Mouse (Mus musculus) small intestine, adult 2 months (tissue): Measurements from ENCODE around the gene Tmem259. TPM values are rescaled to one million over a fixed set of nuclear protein-coding genes. Genes with fewer than 3 reads are reported as not detected.

Experiments used
- H3K27ac ChIP-seq: fragments of 200-500 bp; 2 replicates; pipeline ENCODE4 v1.5.1; 2012; ENCODE audit warnings: low read depth, low read length, control low read depth, inconsistent platforms; ENCODE audit not compliant: insufficient read depth
- H3K27me3 ChIP-seq: fragments of 200-500 bp; 2 replicates; pipeline ENCODE4 v1.6.1; 2012; ENCODE audit warnings: mild to moderate bottlenecking, moderate library complexity, low read length, inconsistent platforms; ENCODE audit not compliant: control insufficient read depth, insufficient read depth
- H3K36me3 ChIP-seq: fragments of 200-500 bp; 2 replicates; pipeline ENCODE4 v1.6.1; 2012; ENCODE audit warnings: mild to moderate bottlenecking, low read length, control low read depth, inconsistent platforms; ENCODE audit not compliant: control insufficient read depth, insufficient read depth
- H3K4me1 ChIP-seq: fragments of 200-500 bp; 2 replicates; pipeline ENCODE4 v1.6.1; 2012; ENCODE audit warnings: low read length, inconsistent platforms, mixed read lengths; ENCODE audit not compliant: control insufficient read depth, insufficient read depth, insufficient read length
- H3K4me3 ChIP-seq: fragments of 200-500 bp; 2 replicates; pipeline ENCODE4 v1.5.1; 2012; ENCODE audit warnings: low read depth, mild to moderate bottlenecking, control low read depth, inconsistent platforms, low read length, moderate library complexity
- CTCF ChIP-seq: fragments of 200-500 bp; IDR thresholded peaks from 2 replicates; pipeline ENCODE4 v1.5.1; 2012; ENCODE audit warnings: low read depth, mild to moderate bottlenecking, control low read depth, inconsistent platforms, low read length, moderate library complexity, mixed read lengths; ENCODE audit not compliant: insufficient replicate concordance, insufficient read length; ENCODE audit errors: extremely low read depth
- POLR2A ChIP-seq: fragments of 200-500 bp; IDR thresholded peaks from 2 replicates; pipeline ENCODE4 v1.6.1; 2012; ENCODE audit warnings: low read depth, mild to moderate bottlenecking, control low read depth, inconsistent platforms, low read length, moderate library complexity
- WGBS: fragments of 180-500 bp; shearing (Covaris S2); methylation state at CpG from one replicate; pipeline ENCODE4 v1.1.7; 2018; 5-methylcytosine and 5-hydroxymethylcytosine counted together
- polyA plus RNA-seq: library from polyadenylated mRNA; depleted of rRNA; stranded (reverse); fragments of >200 nt; gene quantifications from 2 replicates; pipeline ENCODE4 v1.2.3, GENCODE M21; 2012

The Tmem259 gene
- polyA plus RNA-seq, 1 experiment: 441 TPM

DNA sequence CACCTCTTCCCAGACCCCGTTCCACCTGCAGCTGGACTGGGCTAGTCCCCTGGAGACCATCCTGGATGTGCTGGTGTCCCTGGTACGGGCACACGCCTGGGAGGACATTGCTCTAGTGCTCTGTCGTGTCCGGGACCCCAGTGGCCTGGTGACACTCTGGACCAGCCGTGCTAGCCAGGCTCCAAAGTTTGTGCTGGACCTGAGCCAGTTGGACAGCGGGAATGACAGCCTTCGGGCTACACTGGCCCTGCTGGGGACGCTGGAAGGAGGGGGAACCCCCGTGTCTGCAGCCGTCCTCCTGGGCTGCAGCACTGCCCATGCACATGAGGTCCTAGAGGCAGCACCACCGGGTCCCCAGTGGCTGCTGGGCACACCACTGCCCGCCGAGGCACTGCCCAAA lies 11.3 kb downstream of the Tmem259 start:
- H3K27ac ChIP-seq: no peak overlapping the region
- H3K4me1 ChIP-seq: no peaks in the 10 kb centered on the region
- peaks cover 25% of the 10 kb centered on the region for H3K36me3 ChIP-seq
- H3K27me3 ChIP-seq: peaks cover 15% of the 10 kb centered on the region
- WGBS: 49% methylated on average over 14 of the region's 14 CpGs
- H3K4me3 ChIP-seq: no peak overlapping the region
- TF ChIP-seq POLR2A (no peak), CTCF (no peak)

DNA sequence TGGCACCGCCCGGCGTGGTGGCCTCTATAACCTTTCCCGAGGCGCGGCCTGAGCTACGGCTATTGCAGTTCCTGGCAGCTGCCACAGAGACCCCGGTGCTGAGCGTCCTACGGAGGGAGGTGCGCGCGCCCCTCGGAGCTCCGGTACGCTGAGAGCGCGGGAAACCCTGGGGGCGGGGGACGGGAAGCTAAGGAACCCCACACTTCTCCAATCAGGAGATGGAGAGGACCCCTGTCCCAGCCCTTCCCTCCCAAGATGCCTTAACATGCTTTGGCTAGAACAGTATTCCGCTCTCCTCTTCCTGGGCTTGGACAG lies 13.0 kb downstream of the Tmem259 start:
- TF ChIP-seq POLR2A (no peak), CTCF (no peak)
- Histone ChIP-seq H3K4me3 (no peak overlapping the region), H3K27me3 (peaks cover 15% of the 10 kb centered on the region), H3K4me1 (peaks cover 3% of the 10 kb centered on the region; the same call in 1 of the 2 replicates), H3K27ac (no peak overlapping the region), H3K36me3 (peaks cover 18% of the 10 kb centered on the region)
- WGBS: 8% methylated on average over 21 of the region's 21 CpGs

DNA sequence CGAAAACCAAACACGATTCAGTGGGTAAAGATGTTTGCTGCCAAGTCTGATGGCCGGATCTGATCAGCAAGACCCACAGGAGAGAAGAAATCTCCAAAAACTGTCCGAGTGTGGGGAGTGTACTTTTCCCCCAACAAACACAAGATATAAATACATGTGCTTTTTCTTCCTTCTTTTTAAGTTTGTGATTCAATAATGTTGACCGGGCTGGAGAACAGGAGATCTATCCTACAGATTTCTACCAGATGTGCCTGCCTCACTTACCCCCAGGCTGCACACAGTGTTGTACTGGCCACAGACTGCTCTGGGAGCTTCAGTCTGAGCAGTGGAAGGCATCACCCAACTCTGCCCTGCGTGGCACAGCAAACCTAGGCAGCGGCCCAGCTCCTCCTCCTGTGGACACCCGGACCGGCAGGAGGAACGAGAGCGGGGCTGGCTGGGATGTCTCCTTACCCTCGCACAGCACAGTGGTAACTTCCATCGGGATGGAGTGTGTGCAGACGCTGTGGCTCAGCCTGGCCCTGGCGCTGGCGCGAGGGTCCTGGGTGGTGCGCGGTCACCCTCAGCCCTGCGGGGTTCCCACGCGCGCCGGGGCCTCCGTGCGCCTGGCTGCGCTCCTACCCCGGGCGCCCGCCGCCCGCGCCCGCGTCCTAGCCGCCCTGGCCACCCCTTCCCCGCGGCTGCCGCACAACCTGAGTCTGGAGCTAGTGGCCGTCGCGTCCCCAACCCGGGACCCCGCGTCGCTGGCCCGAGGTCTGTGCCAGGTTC lies 13.5 kb downstream of the Tmem259 start, which contains the start of gene Grin3b:
Gene Grin3b, plus strand, starts transcription at position 301 of the 768 bp plus-strand sequence.
- 6% methylated on average over 47 of the region's 47 CpGs for WGBS
- Histone ChIP-seq H3K4me1 (peaks cover 3% of the 10 kb centered on the region; the same call in 1 of the 2 replicates), H3K27ac (no peak within 1 kb of the TSS), H3K36me3 (peaks cover 18% of the 10 kb centered on the region), H3K27me3 (peaks cover 15% of the 10 kb centered on the region), H3K4me3 (no peak within 1 kb of the TSS)
- TF ChIP-seq CTCF: no peak
- no peak for TF ChIP-seq POLR2A

DNA sequence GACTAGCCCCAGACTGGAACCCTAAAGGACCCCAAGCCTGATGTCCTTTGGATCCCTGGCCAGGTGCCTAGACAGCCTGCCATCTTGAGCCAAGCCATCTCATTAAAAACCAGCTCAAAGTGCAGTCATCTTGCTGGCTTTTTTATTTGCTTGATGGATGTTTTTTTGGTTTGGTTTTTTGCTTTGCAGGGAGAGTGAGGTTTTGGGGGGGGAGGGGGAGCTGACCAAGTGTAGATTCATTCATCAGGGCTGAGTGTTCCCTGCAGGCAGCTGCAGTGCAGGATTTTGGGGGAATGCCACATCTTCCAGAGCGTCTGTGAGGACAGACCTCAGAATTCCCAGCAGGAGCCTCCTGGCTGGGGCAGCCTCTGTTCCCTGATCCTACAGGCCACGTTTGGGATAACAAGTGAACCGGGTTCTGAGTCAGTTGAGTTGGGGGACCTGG lies 15.0 kb downstream of the Tmem259 start:
- WGBS: 36% methylated on average over 3 of the region's 3 CpGs
- H3K27ac ChIP-seq: no peak overlapping the region
- TF ChIP-seq POLR2A (no peak), CTCF (no peak)

DNA sequence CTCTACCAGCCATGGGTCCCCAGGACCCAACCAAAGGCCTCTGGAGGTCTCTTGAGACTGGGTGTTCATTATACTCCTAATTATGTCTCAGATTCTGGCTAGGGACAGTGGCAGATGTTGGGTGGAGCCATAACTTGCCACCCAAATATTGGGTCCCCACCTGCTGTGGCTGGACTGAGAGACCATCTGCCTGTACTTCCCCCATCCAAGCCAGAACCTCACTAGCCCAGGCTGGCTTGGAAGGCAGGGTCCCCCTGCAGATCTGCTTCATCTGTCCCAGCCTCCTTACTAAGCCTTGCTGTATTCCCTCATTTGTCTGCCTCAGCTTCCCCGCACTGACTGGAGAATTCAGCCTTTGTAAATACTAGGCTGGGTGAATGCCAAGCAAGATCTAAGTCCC lies 15.9 kb downstream of the Tmem259 start:
- Histone ChIP-seq H3K36me3 (peaks cover 31% of the 10 kb centered on the region), H3K27me3 (peaks cover 15% of the 10 kb centered on the region), H3K4me1 (peaks cover 3% of the 10 kb centered on the region; the same call in 1 of the 2 replicates), H3K4me3 (no peak overlapping the region), H3K27ac (no peak overlapping the region)
- 54% methylated on average over 1 of the region's 1 CpGs for WGBS
- no peak for TF ChIP-seq POLR2A
- TF ChIP-seq CTCF: no peak

More for the DNA sequence above, 15.0 kb downstream of the Tmem259 start:
- Histone ChIP-seq H3K4me3 (no peak overlapping the region), H3K4me1 (peaks cover 3% of the 10 kb centered on the region; the same call in 1 of the 2 replicates), H3K36me3 (peaks cover 27% of the 10 kb centered on the region), H3K27me3 (peaks cover 15% of the 10 kb centered on the region)

DNA sequence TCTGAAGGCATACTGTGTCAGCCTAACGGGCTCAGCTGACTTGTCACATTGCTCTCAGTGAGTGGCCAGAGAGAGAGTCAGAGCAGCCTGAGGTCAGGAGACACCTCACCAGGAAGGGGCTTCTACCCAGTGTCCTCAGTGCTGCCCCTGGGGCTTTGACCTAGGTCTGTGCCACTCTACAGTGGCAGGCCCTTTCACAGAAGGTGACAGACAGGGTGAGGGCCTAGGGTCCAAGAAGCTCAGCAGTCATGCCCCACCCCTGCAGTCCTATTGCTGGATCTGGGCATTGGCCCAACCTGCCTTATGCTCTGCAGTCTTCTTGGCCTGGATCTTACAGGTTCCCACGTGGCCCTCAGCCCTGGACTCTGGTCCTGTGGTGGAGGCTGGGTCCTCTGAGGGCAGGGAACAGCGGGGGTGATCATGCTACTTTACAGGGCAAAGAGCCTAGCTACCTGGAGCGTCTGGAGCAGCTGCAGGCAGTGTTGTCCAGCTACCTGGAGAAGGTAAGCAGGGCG lies 17.2 kb downstream of the Tmem259 start:
- 58% methylated on average over 5 of the region's 5 CpGs for WGBS
- peaks cover 3% of the 10 kb centered on the region; the same call in 1 of the 2 replicates for H3K4me1 ChIP-seq
- peaks cover 13% of the 10 kb centered on the region for H3K27me3 ChIP-seq
- no peak for TF ChIP-seq CTCF
- H3K36me3 ChIP-seq: peaks cover 33% of the 10 kb centered on the region
- H3K4me3 ChIP-seq: no peak overlapping the region
- H3K27ac ChIP-seq: peak overlapping the region; percentile 8; the same call in 1 of the 2 replicates

DNA sequence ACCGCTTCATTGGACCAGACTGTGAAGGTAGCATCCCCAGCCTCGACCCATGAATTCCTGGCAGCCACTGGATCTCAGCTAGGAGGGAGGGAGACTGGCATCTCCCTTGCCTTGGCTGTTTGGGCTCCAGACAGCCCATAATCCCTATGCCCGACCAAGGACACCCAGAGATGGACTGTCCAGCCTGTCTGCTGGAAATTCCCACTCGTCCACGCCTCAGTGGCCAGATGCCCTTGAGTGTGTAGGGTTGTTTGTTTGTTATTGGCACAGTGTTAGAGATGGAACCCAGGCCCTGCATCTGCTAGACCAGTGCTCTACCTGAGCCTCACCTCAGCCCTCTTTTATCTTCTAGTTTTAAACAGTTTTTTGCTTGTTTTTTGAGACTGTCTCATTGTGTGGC lies 18.8 kb downstream of the Tmem259 start:
- Histone ChIP-seq H3K4me3 (no peak overlapping the region), H3K36me3 (peaks cover 36% of the 10 kb centered on the region), H3K27ac (no peak overlapping the region), H3K27me3 (no peaks in the 10 kb centered on the region; the same call in 1 of the 2 replicates), H3K4me1 (peaks cover 3% of the 10 kb centered on the region; the same call in 1 of the 2 replicates)
- 84% methylated on average over 5 of the region's 5 CpGs for WGBS
- TF ChIP-seq CTCF (no peak), POLR2A (peak; percentile 32; the same call in 1 of the 2 replicates)
